8 mouse cellular contexts compared by ENCODE assay signal in genomic region chr10:118867304-118867895, GRCm38 (mm10). TPM values are rescaled to one million over a fixed set of nuclear protein-coding genes. Genes with fewer than 3 reads are reported as not detected.
A peak's percentile ranks its signal among the peaks of the same experiment; 100 is the strongest.
DNase-seq lines count a peak whose midpoint lies in the region; ATAC-seq and TF ChIP-seq lines count a peak whose summit lies in the region.

No protein-coding gene starts in this region.

- peak overlapping the region; percentile 70 for H3K4me2 ChIP-seq in hindbrain, postnatal 0 days (ENCODE audit: low read depth, low read length)
- peak overlapping the region; percentile 81 for H3K4me2 ChIP-seq in liver, embryonic 14.5 days (ENCODE audit: low read depth)

- peak overlapping the region; percentile 96 for H3K9ac ChIP-seq in hindbrain, postnatal 0 days (replicated peaks; ENCODE audit: low read length)
- peak overlapping the region; percentile 65 for H3K9ac ChIP-seq in liver, embryonic 14.5 days (replicated peaks)

- 8% methylated on average over 16 of the region's 16 CpGs for WGBS in hindbrain, postnatal 0 days
- 19% methylated on average over 16 of the region's 16 CpGs for WGBS in liver, embryonic 14.5 days (ENCODE audit: insufficient replicate concordance)

- H3K4me1 ChIP-seq in hindbrain, postnatal 0 days (ENCODE audit: insufficient read depth, low read length) = peaks cover 19% of the 10 kb centered on the region
- peaks cover 0 to 8% of the 10 kb centered on the region in 2 experiments; a peak in 1 of 4 replicates for H3K4me1 ChIP-seq in liver, embryonic 14.5 days (replicated peaks; ENCODE audit: control insufficient read depth in 2 of 2, insufficient read depth in 2 of 2, low read length in 1 of 2)

- TF ChIP-seq CTCF in hindbrain, postnatal 0 days (IDR thresholded peaks at IDR 0.05; ENCODE audit: low read depth) = no peak
- TF ChIP-seq CTCF in liver, embryonic 14.5 days (IDR thresholded peaks at IDR 0.05; ENCODE audit: low read depth) = no peak; the same call in 1 of the 2 replicates

- H3K27ac ChIP-seq in hindbrain, postnatal 0 days = peak overlapping the region; percentile 96; the same call in 1 of the 2 replicates
- no peak overlapping the region for H3K27ac ChIP-seq in liver, embryonic 14.5 days

- TF ChIP-seq EP300 in liver, embryonic 14.5 days (IDR thresholded peaks at IDR 0.05; ENCODE audit: low read depth) = no peak

- H3K9me3 ChIP-seq in hindbrain, postnatal 0 days (ENCODE audit: low read length) = no peaks in the 10 kb centered on the region
- no peaks in the 10 kb centered on the region for H3K9me3 ChIP-seq in liver, embryonic 14.5 days (ENCODE audit: control insufficient read depth, low read length)

- DNase-seq in cerebellum, adult 9-11 months = peak; percentile 11
- no peak for DNase-seq in cerebellum, postnatal 4 days (ENCODE audit: low spot score in 2 of 2)
- peak; percentile 19 for DNase-seq in urinary bladder, postnatal 25 days (ENCODE audit: low spot score)
- DNase-seq in urinary bladder, postnatal 10 days (ENCODE audit: low spot score) = no peak
- DNase-seq in hindbrain, postnatal 0 days (ENCODE audit: low spot score) = peak; percentile 30
- DNase-seq in liver, embryonic 14.5 days (ENCODE audit: low read depth in 3 of 3, low spot score in 3 of 3) = no peak
- DNase-seq in thymus, postnatal 25 days = peak; percentile 31

- peak overlapping the region; percentile 80 for H3K4me3 ChIP-seq in hindbrain, postnatal 0 days (ENCODE audit: low read length)
- H3K4me3 ChIP-seq in liver, embryonic 14.5 days (ENCODE audit: insufficient read depth in 1 of 2, low read depth in 2 of 2, low read length in 2 of 2) = peak overlapping the region; percentile 56 to 76

- H3K36me3 ChIP-seq in hindbrain, postnatal 0 days (ENCODE audit: insufficient read depth, low read length) = peaks cover 8% of the 10 kb centered on the region
- H3K36me3 ChIP-seq in liver, embryonic 14.5 days (replicated peaks; ENCODE audit: control insufficient read depth, insufficient read depth, low read depth) = no peaks in the 10 kb centered on the region

- no peaks in the 10 kb centered on the region for H3K27me3 ChIP-seq in hindbrain, postnatal 0 days (ENCODE audit: insufficient read depth, low read length)
- H3K27me3 ChIP-seq in liver, embryonic 14.5 days (ENCODE audit: control insufficient read depth, insufficient read depth, low read length) = peaks cover 3% of the 10 kb centered on the region; the same call in 1 of the 2 replicates

- no peak for ATAC-seq in hindbrain, postnatal 0 days
- ATAC-seq in liver, embryonic 14.5 days (ENCODE audit: insufficient read depth) = no peak
- ATAC-seq in activated CD4-positive, CD25-positive, alpha-beta regulatory T cell, adult 4 months = no peak

RNA-seq across cellular contexts. Expression of gene Dyrk2, which starts 2.6 kb away (rescaled TPM):
- total RNA-seq in hindbrain, postnatal 0 days (2014; rRNA removed) = 30.8 and 52.7 TPM in 2 replicates
- 7.7 and 8.0 TPM in 2 replicates for polyA plus RNA-seq in hindbrain, postnatal 0 days (2015; fragmentation: Nextera tagmentation; extraction: Ambion mirVana)
- polyA plus RNA-seq in liver, embryonic 14.5 days (2012; rRNA removed) = 2.5 and 3.0 TPM in 2 replicates
- polyA plus RNA-seq in liver, embryonic 14.5 days (2014; fragmentation: Nextera tagmentation; extraction: Ambion mirVana) = 1.8 and 2.7 TPM in 2 replicates
- polyA plus RNA-seq in activated CD4-positive, CD25-positive, alpha-beta regulatory T cell, adult 4 months (2017; shearing (Covaris generic)) = 10 to 100 TPM in 1 of 2 experiments, 1 to 10 TPM in 1; 8.0 to 11.0 TPM

Comparison
In these comparisons a context has a peak if more than half of its experiments do, and no peak if none do; other contexts are left out.
1. DNase-seq: peak in cerebellum, adult 9-11 months (single experiment), urinary bladder, postnatal 25 days (single experiment), hindbrain, postnatal 0 days (single experiment) and thymus, postnatal 25 days (single experiment); none in cerebellum, postnatal 4 days (0 of 2), urinary bladder, postnatal 10 days (single experiment) and liver, embryonic 14.5 days (0 of 3).